Comparison of ENCODE assay signal across 10 mouse cellular contexts in genomic region chr8:119810127-119810868, GRCm38 (mm10). TPM values are rescaled to one million over a fixed set of nuclear protein-coding genes. Genes with fewer than 3 reads are reported as not detected.
DNase-seq lines count a peak whose midpoint lies in the region; ATAC-seq and TF ChIP-seq lines count a peak whose summit lies in the region.
"Had no signal": no experiment of that assay in that cellular context is flagged by ENCODE, and none has a peak within 500 bp of the region (broad histone marks: within the 10 kb centered on the region; RNA-seq: fewer than 3 reads in every experiment).

No protein-coding gene starts in this region.

- DNase-seq in layer of hippocampus, adult 2 months (ENCODE audit: low spot score in 2 of 2): peak in 1 of 2 experiments; percentile 60
- DNase-seq in layer of hippocampus, postnatal 36 days: no peak
- DNase-seq in right cerebral cortex, postnatal 10 days (ENCODE audit: low spot score in 2 of 2): peak; percentile 75 to 81
- no peak for DNase-seq in thymus, adult 18-20 months
- no peak for DNase-seq in heart, adult 9 months (ENCODE audit: low spot score in 2 of 2)
- DNase-seq in kidney, postnatal 25 days: no peak
- DNase-seq: liver had no signal

- H3K36me3 ChIP-seq in forebrain, embryonic 13.5 days (ENCODE audit: poor library complexity, severe bottlenecking): peaks cover 24% of the 10 kb centered on the region
- peaks cover 3% of the 10 kb centered on the region; the same call in 1 of the 2 replicates for H3K36me3 ChIP-seq in intestine, embryonic 16.5 days (ENCODE audit: control insufficient read depth, insufficient read depth, low read length)

- WGBS in forebrain, embryonic 13.5 days: 46% methylated on average over 20 of the region's 23 CpGs
- 71% methylated on average over 20 of the region's 23 CpGs for WGBS in intestine, embryonic 16.5 days

- H3K4me1 ChIP-seq in forebrain, embryonic 13.5 days: peaks cover 54% of the 10 kb centered on the region
- peaks cover 67% of the 10 kb centered on the region for H3K4me1 ChIP-seq in intestine, embryonic 16.5 days (ENCODE audit: control insufficient read depth, insufficient read depth, low read length)

- ATAC-seq in forebrain, embryonic 13.5 days: 0 out of 2 replicates have a peak, but pooled peaks have one; percentile 41
- ATAC-seq in intestine, embryonic 16.5 days: no peak
- ATAC-seq: Patski had no signal

- H3K4me3 ChIP-seq in layer of hippocampus, adult 2 months: no peak overlapping the region
- H3K4me3 ChIP-seq in forebrain, embryonic 13.5 days: no peak overlapping the region
- no peak overlapping the region for H3K4me3 ChIP-seq in intestine, embryonic 16.5 days (ENCODE audit: low read length)

- no peaks in the 10 kb centered on the region for H3K9me3 ChIP-seq in forebrain, embryonic 13.5 days (replicated peaks)
- H3K9me3 ChIP-seq in intestine, embryonic 16.5 days (ENCODE audit: control insufficient read depth, low read length): no peaks in the 10 kb centered on the region

- H3K4me2 ChIP-seq in forebrain, embryonic 13.5 days: peak overlapping the region; percentile 33
- H3K4me2 ChIP-seq in intestine, embryonic 16.5 days (ENCODE audit: low read depth, low read length): no peak overlapping the region

- no peak for TF ChIP-seq CTCF in layer of hippocampus, adult 2 months (conservative IDR thresholded peaks at IDR 0.05)

- peak overlapping the region; percentile 76 for H3K27ac ChIP-seq in layer of hippocampus, adult 2 months
- H3K27ac ChIP-seq in forebrain, embryonic 13.5 days: peak overlapping the region; percentile 57
- peak overlapping the region; percentile 84 for H3K27ac ChIP-seq in intestine, embryonic 16.5 days (ENCODE audit: low read length)

- no peak overlapping the region for H3K9ac ChIP-seq in forebrain, embryonic 13.5 days
- peak overlapping the region; percentile 39 for H3K9ac ChIP-seq in intestine, embryonic 16.5 days (ENCODE audit: low read depth, low read length)

- H3K27me3 ChIP-seq in forebrain, embryonic 13.5 days: no peaks in the 10 kb centered on the region
- no peaks in the 10 kb centered on the region for H3K27me3 ChIP-seq in intestine, embryonic 16.5 days (replicated peaks; ENCODE audit: control insufficient read depth, insufficient read depth, low read length)
- H3K27me3 ChIP-seq: Patski had no signal

RNA-seq across cellular contexts. Expression of gene Cotl1, which starts 30.0 kb away (rescaled TPM):
- total RNA-seq in layer of hippocampus, adult 2 months (2021): 100 to 1,000 TPM; 138 to 139 TPM
- total RNA-seq in layer of hippocampus, postnatal 36 days (2021): 100 to 1,000 TPM; 129 to 137 TPM
- 92.3 and 99.6 TPM in 2 replicates for polyA plus RNA-seq in forebrain, embryonic 13.5 days (2015; fragmentation: Nextera tagmentation; extraction: Ambion mirVana)
- 248 and 262 TPM in 2 replicates for polyA plus RNA-seq in intestine, embryonic 16.5 days (2015; fragmentation: Nextera tagmentation; extraction: Ambion mirVana)

RNA-seq across cellular contexts. Expression of gene Tldc1, which starts 32.1 kb away (rescaled TPM):
- 10 to 100 TPM; 15.2 to 15.5 TPM for total RNA-seq in layer of hippocampus, adult 2 months (2021)
- 10 to 100 TPM; 15.7 to 18.7 TPM for total RNA-seq in layer of hippocampus, postnatal 36 days (2021)
- 11.6 and 14.4 TPM in 2 replicates for polyA plus RNA-seq in forebrain, embryonic 13.5 days (2015; fragmentation: Nextera tagmentation; extraction: Ambion mirVana)
- 17.8 and 18.1 TPM in 2 replicates for polyA plus RNA-seq in intestine, embryonic 16.5 days (2015; fragmentation: Nextera tagmentation; extraction: Ambion mirVana)

RNA-seq across cellular contexts. Expression of gene Klhl36, which starts 51.8 kb away (rescaled TPM):
- 1 to 10 TPM; 7.7 to 8.4 TPM for total RNA-seq in layer of hippocampus, adult 2 months (2021)
- 1 to 10 TPM; 7.1 to 8.3 TPM for total RNA-seq in layer of hippocampus, postnatal 36 days (2021)
- polyA plus RNA-seq in forebrain, embryonic 13.5 days (2015; fragmentation: Nextera tagmentation; extraction: Ambion mirVana): 10.8 and 12.6 TPM in 2 replicates
- 11.5 and 12.2 TPM in 2 replicates for polyA plus RNA-seq in intestine, embryonic 16.5 days (2015; fragmentation: Nextera tagmentation; extraction: Ambion mirVana)

Comparison
In these comparisons a context has a peak if more than half of its experiments do, and no peak if none do; other contexts are left out.
1. DNase-seq: peak in right cerebral cortex, postnatal 10 days (2 of 2); none in layer of hippocampus, postnatal 36 days (0 of 2), thymus, adult 18-20 months (0 of 2), heart, adult 9 months (0 of 2) and kidney, postnatal 25 days (0 of 2).
2. Peak in every context shown above with its lines, with median percentiles within 50 percentile points of each other: H3K27ac ChIP-seq.